Mouse (Mus musculus) intestine, embryonic 14.5 days (tissue): ENCODE measurements around the gene Rbm43. TPM values are rescaled to one million over a fixed set of nuclear protein-coding genes. Genes with fewer than 3 reads are reported as not detected.
A peak's percentile ranks its signal among the peaks of the same experiment; 100 is the strongest.

ENCODE experiments used
- ATAC-seq: fragments of 200-750 bp; cut with Nextera tagmentation; replicated peaks from 2 replicates; pipeline ENCODE4 v1.8.0; 2017; ENCODE audit warnings: low read depth, moderate number of reproducible peaks, moderate TSS enrichment, moderate library complexity; ENCODE audit not compliant: low FRiP score, low TSS enrichment
- DNase-seq: peaks from one replicate; pipeline ENCODE4 v3.0.0-alpha.2; 2018; ENCODE audit warnings: low spot score
- H3K27ac ChIP-seq: fragments of 300-500 bp; sonication (generic); 2 replicates; pipeline ENCODE4 v1.5.1; 2014; ENCODE audit warnings: low read depth, mild to moderate bottlenecking, control low read depth
- H3K27me3 ChIP-seq: fragments of 300-500 bp; sonication (generic); replicated peaks from 2 replicates; pipeline ENCODE4 v1.6.1; 2014; ENCODE audit warnings: low read length, control low read depth; ENCODE audit not compliant: control insufficient read depth, insufficient read depth
- H3K36me3 ChIP-seq: fragments of 300-500 bp; sonication (generic); 2 replicates; pipeline ENCODE4 v1.6.1; 2014; ENCODE audit warnings: low read length, control low read depth; ENCODE audit not compliant: control insufficient read depth, insufficient read depth
- H3K4me1 ChIP-seq: fragments of 300-500 bp; sonication (generic); replicated peaks from 2 replicates; pipeline ENCODE4 v1.6.1; 2014; ENCODE audit warnings: low read length, control low read depth, mixed read lengths; ENCODE audit not compliant: control insufficient read depth, insufficient read depth
- H3K4me2 ChIP-seq: fragments of 300-500 bp; sonication (generic); 2 replicates; pipeline ENCODE4 v1.6.1; 2014; ENCODE audit warnings: low read length
- H3K4me3 ChIP-seq: fragments of 300-500 bp; sonication (generic); 2 replicates; pipeline ENCODE4 v1.5.1; 2014; ENCODE audit warnings: low read depth, low read length, control low read depth, mixed read lengths
- H3K9ac ChIP-seq: fragments of 300-500 bp; sonication (generic); 2 replicates; pipeline ENCODE4 v1.6.1; 2014; ENCODE audit warnings: mild to moderate bottlenecking, low read length
- H3K9me3 ChIP-seq: fragments of 300-500 bp; sonication (generic); 2 replicates; pipeline ENCODE4 v1.6.1; 2016; ENCODE audit warnings: low read length, control low read depth; ENCODE audit not compliant: control insufficient read depth
- WGBS: fragments of 180-500 bp; shearing (Covaris S2); extraction: QIAGEN DNeasy Blood & Tissue Kit; methylation state at CpG from one replicate; pipeline ENCODE4 v1.1.7; 2014; 5-methylcytosine and 5-hydroxymethylcytosine counted together
- polyA plus RNA-seq: library from polyadenylated mRNA; unstranded; fragments of >200 nt; fragmentation: Nextera tagmentation; extraction: Ambion mirVana; gene quantifications from 2 replicates; pipeline ENCODE4 v1.2.1, GENCODE M21; 2014

Rbm43 gene
- 11.9 TPM in 2 replicates for polyA plus RNA-seq

- Histone ChIP-seq H3K4me1 (no peaks in the 10 kb centered on the region; the same call in 1 of the 2 replicates), H3K9ac (peak within 1 kb of the TSS; percentile 57), H3K4me3 (peak within 1 kb of the TSS; percentile 59), H3K27me3 (no peaks in the 10 kb centered on the region), H3K27ac (peak within 1 kb of the TSS; percentile 54), H3K36me3 (peaks cover under 1% of the 10 kb centered on the region; the same call in 1 of the 2 replicates), H3K9me3 (no peaks in the 10 kb centered on the region), H3K4me2 (peak within 1 kb of the TSS; percentile 76)
- DNase-seq = peak; percentile 88
- 2% methylated on average over 48 of the region's 48 CpGs for WGBS
- ATAC-seq = peak; percentile 80
These were observed at the start of gene Rbm43 for GRCm38 (mm10) chr2:51934574-51935334. Gene Rbm43 (minus strand): TSS chr2:51935163.

- no peak overlapping the region for H3K4me3 ChIP-seq
- no peak overlapping the region for H3K4me2 ChIP-seq
- WGBS = 71% methylated on average over 13 of the region's 13 CpGs
- H3K9me3 ChIP-seq = peaks cover 7% of the 10 kb centered on the region; the same call in 1 of the 2 replicates
- H3K9ac ChIP-seq = no peak overlapping the region
- ATAC-seq (no peak), DNase-seq (no peak)
- no peaks in the 10 kb centered on the region for H3K27me3 ChIP-seq
- no peaks in the 10 kb centered on the region for H3K36me3 ChIP-seq
- peaks cover 5% of the 10 kb centered on the region; the same call in 1 of the 2 replicates for H3K4me1 ChIP-seq
- H3K27ac ChIP-seq = peak overlapping the region; percentile 52; the same call in 1 of the 2 replicates
These were observed 47.3 kb upstream of the Rbm43 start for GRCm38 (mm10) chr2:51982288-51982687.

- no peak for ATAC-seq
- WGBS = 38% methylated on average over 11 of the region's 11 CpGs
- Histone ChIP-seq H3K4me1 (peaks cover 5% of the 10 kb centered on the region; the same call in 1 of the 2 replicates), H3K9ac (no peak overlapping the region; the same call in 1 of the 2 replicates), H3K27me3 (no peaks in the 10 kb centered on the region), H3K36me3 (no peaks in the 10 kb centered on the region), H3K9me3 (peaks cover 7% of the 10 kb centered on the region; the same call in 1 of the 2 replicates), H3K4me2 (no peak overlapping the region), H3K27ac (peak overlapping the region; percentile 52; the same call in 1 of the 2 replicates), H3K4me3 (no peak overlapping the region)
- no peak for DNase-seq
These were observed 46.7 kb upstream of the Rbm43 start for GRCm38 (mm10) chr2:51981630-51982029.

- ATAC-seq = no peak
- Histone ChIP-seq H3K4me3 (peak within 1 kb of the TSS; percentile 63), H3K4me1 (0 out of 2 replicates have a peak, but pooled peaks cover 3% of the 10 kb centered on the region), H3K9ac (peak within 1 kb of the TSS; percentile 68), H3K36me3 (no peaks in the 10 kb centered on the region), H3K4me2 (peak within 1 kb of the TSS; percentile 63), H3K27me3 (no peaks in the 10 kb centered on the region), H3K27ac (peak within 1 kb of the TSS; percentile 88), H3K9me3 (0 out of 2 replicates have a peak, but pooled peaks cover 2% of the 10 kb centered on the region)
- peak; percentile 61 for DNase-seq
- WGBS = 74% methylated on average over 9 of the region's 9 CpGs
These were observed 38.5 kb upstream of the Rbm43 start, which contains the start of gene Nmi for GRCm38 (mm10) chr2:51973410-51973968. Gene Nmi (minus strand): TSS chr2:51973494.

- peak; percentile 86 for ATAC-seq
- peak; percentile 88 for DNase-seq
- Histone ChIP-seq H3K4me3 (peak overlapping the region; percentile 63), H3K9ac (peak overlapping the region; percentile 68), H3K36me3 (no peaks in the 10 kb centered on the region), H3K27me3 (no peaks in the 10 kb centered on the region), H3K27ac (peak overlapping the region; percentile 88), H3K4me2 (peak overlapping the region; percentile 63), H3K4me1 (0 out of 2 replicates have a peak, but pooled peaks cover 3% of the 10 kb centered on the region), H3K9me3 (0 out of 2 replicates have a peak, but pooled peaks cover 2% of the 10 kb centered on the region)
- 2% methylated on average over 40 of the region's 40 CpGs for WGBS
These were observed 37.9 kb upstream of the Rbm43 start for GRCm38 (mm10) chr2:51972641-51973409.

- no peaks in the 10 kb centered on the region for H3K27me3 ChIP-seq
- peak overlapping the region; percentile 63 for H3K4me3 ChIP-seq
- ATAC-seq = peak; percentile 48; the same call in 1 of the 2 replicates
- H3K4me2 ChIP-seq = peak overlapping the region; percentile 63
- H3K9ac ChIP-seq = no peak overlapping the region
- no peak for DNase-seq
- H3K4me1 ChIP-seq = 0 out of 2 replicates have a peak, but pooled peaks cover 3% of the 10 kb centered on the region
- WGBS = 49% methylated on average over 5 of the region's 5 CpGs
- H3K36me3 ChIP-seq = no peaks in the 10 kb centered on the region
- H3K27ac ChIP-seq = peak overlapping the region; percentile 88; the same call in 1 of the 2 replicates
- H3K9me3 ChIP-seq = 0 out of 2 replicates have a peak, but pooled peaks cover 2% of the 10 kb centered on the region
These were observed 37.2 kb upstream of the Rbm43 start for GRCm38 (mm10) chr2:51972142-51972541.

GRCm38 (mm10) chr2:51970897-51971296 is 35.9 kb upstream of the Rbm43 start:
- no peaks in the 10 kb centered on the region for H3K27me3 ChIP-seq
- no peak overlapping the region for H3K27ac ChIP-seq
- no peak overlapping the region for H3K4me2 ChIP-seq
- ATAC-seq (no peak), DNase-seq (no peak)
- H3K36me3 ChIP-seq = no peaks in the 10 kb centered on the region
- H3K9me3 ChIP-seq = 0 out of 2 replicates have a peak, but pooled peaks cover 2% of the 10 kb centered on the region
- no peak overlapping the region for H3K4me3 ChIP-seq
- no peak overlapping the region for H3K9ac ChIP-seq
- H3K4me1 ChIP-seq = 0 out of 2 replicates have a peak, but pooled peaks cover 3% of the 10 kb centered on the region
- WGBS = 97% methylated on average over 4 of the region's 4 CpGs

- no peaks in the 10 kb centered on the region for H3K36me3 ChIP-seq
- no peak overlapping the region for H3K27ac ChIP-seq
- H3K27me3 ChIP-seq = no peaks in the 10 kb centered on the region
- no peak overlapping the region for H3K4me3 ChIP-seq
- H3K9ac ChIP-seq = no peak overlapping the region
- ATAC-seq = no peak
- H3K9me3 ChIP-seq = 0 out of 2 replicates have a peak, but pooled peaks cover 2% of the 10 kb centered on the region
- WGBS = 60% methylated on average over 3 of the region's 3 CpGs
- H3K4me1 ChIP-seq = no peaks in the 10 kb centered on the region
- no peak overlapping the region for H3K4me2 ChIP-seq
- DNase-seq = no peak
These were observed 32.3 kb upstream of the Rbm43 start for GRCm38 (mm10) chr2:51967288-51967687.
